ENCODE assay signal across 8 mouse cellular contexts in the genomic region with DNA sequence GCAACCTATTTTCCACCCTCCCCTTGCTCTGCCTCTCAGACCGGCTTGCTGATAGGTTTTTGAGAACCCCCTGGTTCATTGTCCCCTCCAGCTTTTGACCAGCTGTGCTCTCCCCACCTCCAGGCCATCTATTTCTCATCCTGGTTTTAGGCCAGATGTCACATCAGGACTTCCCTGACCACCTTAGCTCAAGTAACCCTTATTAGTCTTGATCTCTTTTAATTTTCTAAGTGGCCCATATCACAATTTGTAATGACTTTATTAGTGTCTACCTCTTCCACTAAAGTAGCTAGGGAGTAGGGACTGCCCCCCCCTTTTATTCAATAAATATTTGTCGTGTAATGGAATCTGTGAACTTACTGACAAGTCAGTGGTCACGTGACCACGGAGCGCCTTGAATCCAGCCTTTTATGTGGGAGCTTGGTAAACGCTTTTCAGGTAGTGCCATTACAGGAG. TPM values are rescaled to one million over a fixed set of nuclear protein-coding genes. Genes with fewer than 3 reads are reported as not detected.
DNase-seq lines count a peak whose midpoint lies in the region; ATAC-seq and TF ChIP-seq lines count a peak whose summit lies in the region.

No protein-coding gene starts in this region.

- peaks cover 7% of the 10 kb centered on the region; the same call in 1 of the 2 replicates for H3K36me3 ChIP-seq in embryonic facial prominence, embryonic 11.5 days (replicated peaks; ENCODE audit: control insufficient read depth, insufficient read depth, low read depth, low read length)
- H3K36me3 ChIP-seq in intestine, embryonic 14.5 days (ENCODE audit: control insufficient read depth, insufficient read depth, low read length) = peaks cover 33% of the 10 kb centered on the region
- H3K36me3 ChIP-seq in stomach, postnatal 0 days (ENCODE audit: control insufficient read depth, insufficient read depth, low read length) = peaks cover 7% of the 10 kb centered on the region

- peak overlapping the region; percentile 81 for H3K9ac ChIP-seq in embryonic facial prominence, embryonic 11.5 days (replicated peaks; ENCODE audit: low read length)
- H3K9ac ChIP-seq in intestine, embryonic 14.5 days (ENCODE audit: low read length) = peak overlapping the region; percentile 78
- H3K9ac ChIP-seq in stomach, postnatal 0 days (ENCODE audit: low read length) = peak overlapping the region; percentile 79

- H3K4me2 ChIP-seq in embryonic facial prominence, embryonic 11.5 days (ENCODE audit: low read depth, low read length) = peak overlapping the region; percentile 52
- peak overlapping the region; percentile 65 for H3K4me2 ChIP-seq in intestine, embryonic 14.5 days (ENCODE audit: low read length)
- peak overlapping the region; percentile 62 for H3K4me2 ChIP-seq in stomach, postnatal 0 days (replicated peaks; ENCODE audit: low read depth)

- peak; percentile 32 to 85 for DNase-seq in adrenal gland, adult (ENCODE audit: inconsistent age in 2 of 2, low spot score in 1 of 2)
- no peak for DNase-seq in adrenal gland, postnatal 14 days
- peak; percentile 80 for DNase-seq in CD4-positive, CD25-positive, alpha-beta regulatory T cell, adult 2 months (ENCODE audit: low read depth, low spot score)
- peak; percentile 75 for DNase-seq in embryonic facial prominence, embryonic 11.5 days (ENCODE audit: low spot score)
- no peak for DNase-seq in intestine, embryonic 14.5 days (ENCODE audit: low spot score)
- DNase-seq in lung, postnatal 14 days = peak; percentile 34
- DNase-seq in stomach, postnatal 0 days (ENCODE audit: low spot score) = peak; percentile 65
- DNase-seq in urinary bladder, adult 18-20 months (ENCODE audit: low spot score in 2 of 2) = no peak

- H3K27me3 ChIP-seq in embryonic facial prominence, embryonic 11.5 days (ENCODE audit: control insufficient read depth, insufficient read depth, low read length) = no peaks in the 10 kb centered on the region
- H3K27me3 ChIP-seq in intestine, embryonic 14.5 days (replicated peaks; ENCODE audit: control insufficient read depth, insufficient read depth, low read length) = no peaks in the 10 kb centered on the region
- H3K27me3 ChIP-seq in stomach, postnatal 0 days (ENCODE audit: control insufficient read depth, insufficient read depth, low read length) = no peaks in the 10 kb centered on the region

- peak overlapping the region; percentile 76 for H3K4me3 ChIP-seq in embryonic facial prominence, embryonic 11.5 days (ENCODE audit: low read depth, low read length)
- peak overlapping the region; percentile 87 for H3K4me3 ChIP-seq in intestine, embryonic 14.5 days (ENCODE audit: low read depth, low read length)
- peak overlapping the region; percentile 81 for H3K4me3 ChIP-seq in stomach, postnatal 0 days (ENCODE audit: low read depth, low read length)

- TF ChIP-seq CTCF in stomach, postnatal 0 days (IDR thresholded peaks at IDR 0.05; ENCODE audit: low read depth) = no peak

- no peaks in the 10 kb centered on the region for H3K9me3 ChIP-seq in embryonic facial prominence, embryonic 11.5 days (replicated peaks; ENCODE audit: control insufficient read depth, low read length)
- no peaks in the 10 kb centered on the region for H3K9me3 ChIP-seq in intestine, embryonic 14.5 days (ENCODE audit: control insufficient read depth, low read length)
- no peaks in the 10 kb centered on the region for H3K9me3 ChIP-seq in stomach, postnatal 0 days (ENCODE audit: control insufficient read depth, low read length)

- no peak for TF ChIP-seq EP300 in stomach, postnatal 0 days (optimal IDR thresholded peaks at IDR 0.05)

- H3K4me1 ChIP-seq in embryonic facial prominence, embryonic 11.5 days (ENCODE audit: control insufficient read depth, insufficient read depth, low read length) = no peaks in the 10 kb centered on the region
- peaks cover 11% of the 10 kb centered on the region for H3K4me1 ChIP-seq in intestine, embryonic 14.5 days (replicated peaks; ENCODE audit: control insufficient read depth, insufficient read depth, low read length)
- H3K4me1 ChIP-seq in stomach, postnatal 0 days (replicated peaks; ENCODE audit: control insufficient read depth, insufficient read depth) = no peaks in the 10 kb centered on the region; the same call in 1 of the 2 replicates

- 2% methylated on average over 6 of the region's 6 CpGs for WGBS in embryonic facial prominence, embryonic 11.5 days
- WGBS in intestine, embryonic 14.5 days = 1% methylated on average over 6 of the region's 6 CpGs
- 0% methylated on average over 6 of the region's 6 CpGs for WGBS in stomach, postnatal 0 days

- ATAC-seq in embryonic facial prominence, embryonic 11.5 days (replicated peaks; ENCODE audit: insufficient number of reproducible peaks, low FRiP score, low TSS enrichment, low read depth) = no peak
- ATAC-seq in intestine, embryonic 14.5 days (replicated peaks; ENCODE audit: low FRiP score, low TSS enrichment, low read depth) = no peak; the same call in 1 of the 2 replicates
- ATAC-seq in stomach, postnatal 0 days (ENCODE audit: low FRiP score, low TSS enrichment) = peak; percentile 22; the same call in 1 of the 2 replicates

- peak overlapping the region; percentile 78 for H3K27ac ChIP-seq in embryonic facial prominence, embryonic 11.5 days (replicated peaks; ENCODE audit: low read depth, low read length)
- H3K27ac ChIP-seq in intestine, embryonic 14.5 days (ENCODE audit: low read depth) = peak overlapping the region; percentile 86
- peak overlapping the region; percentile 96 for H3K27ac ChIP-seq in stomach, postnatal 0 days (replicated peaks)

RNA-seq across cellular contexts. Expression of a gene that starts 0.7 kb away (rescaled TPM):
- total RNA-seq in adrenal gland, postnatal 14 days (2021) = 52.1 and 53.8 TPM in 2 replicates
- polyA plus RNA-seq in embryonic facial prominence, embryonic 11.5 days (2014; fragmentation: Nextera tagmentation; extraction: Ambion mirVana) = 32.0 and 32.8 TPM in 2 replicates
- 35.7 and 36.9 TPM in 2 replicates for polyA plus RNA-seq in intestine, embryonic 14.5 days (2014; fragmentation: Nextera tagmentation; extraction: Ambion mirVana)
- polyA plus RNA-seq in stomach, postnatal 0 days (2015; fragmentation: Nextera tagmentation; extraction: Ambion mirVana) = 24.7 and 26.1 TPM in 2 replicates

RNA-seq across cellular contexts. Expression of a gene that starts 8.3 kb away (rescaled TPM):
- 25.7 and 33.3 TPM in 2 replicates for total RNA-seq in adrenal gland, postnatal 14 days (2021)
- 0.72 and 0.81 TPM in 2 replicates for polyA plus RNA-seq in embryonic facial prominence, embryonic 11.5 days (2014; fragmentation: Nextera tagmentation; extraction: Ambion mirVana)
- polyA plus RNA-seq in intestine, embryonic 14.5 days (2014; fragmentation: Nextera tagmentation; extraction: Ambion mirVana) = 1.1 and 1.8 TPM in 2 replicates
- polyA plus RNA-seq in stomach, postnatal 0 days (2015; fragmentation: Nextera tagmentation; extraction: Ambion mirVana) = 3.0 and 3.6 TPM in 2 replicates

RNA-seq across cellular contexts. Expression of a gene that starts 8.5 kb away (rescaled TPM):
- total RNA-seq in adrenal gland, postnatal 14 days (2021) = 45.4 and 49.5 TPM in 2 replicates
- 8.4 and 9.0 TPM in 2 replicates for polyA plus RNA-seq in embryonic facial prominence, embryonic 11.5 days (2014; fragmentation: Nextera tagmentation; extraction: Ambion mirVana)
- 16.8 and 18.4 TPM in 2 replicates for polyA plus RNA-seq in intestine, embryonic 14.5 days (2014; fragmentation: Nextera tagmentation; extraction: Ambion mirVana)
- polyA plus RNA-seq in stomach, postnatal 0 days (2015; fragmentation: Nextera tagmentation; extraction: Ambion mirVana) = 24.6 and 26.6 TPM in 2 replicates

RNA-seq across cellular contexts. Expression of a gene that starts 20.8 kb away (rescaled TPM):
- total RNA-seq in adrenal gland, postnatal 14 days (2021) = 93.1 and 105 TPM in 2 replicates
- 57.5 and 57.6 TPM in 2 replicates for polyA plus RNA-seq in embryonic facial prominence, embryonic 11.5 days (2014; fragmentation: Nextera tagmentation; extraction: Ambion mirVana)
- 40.3 and 40.7 TPM in 2 replicates for polyA plus RNA-seq in intestine, embryonic 14.5 days (2014; fragmentation: Nextera tagmentation; extraction: Ambion mirVana)
- 68.0 and 69.3 TPM in 2 replicates for polyA plus RNA-seq in stomach, postnatal 0 days (2015; fragmentation: Nextera tagmentation; extraction: Ambion mirVana)

RNA-seq across cellular contexts. Expression of a gene that starts 23.0 kb away (rescaled TPM):
- total RNA-seq in adrenal gland, postnatal 14 days (2021) = 162 and 164 TPM in 2 replicates
- polyA plus RNA-seq in embryonic facial prominence, embryonic 11.5 days (2014; fragmentation: Nextera tagmentation; extraction: Ambion mirVana) = 97.4 and 114 TPM in 2 replicates
- 89.8 and 96.4 TPM in 2 replicates for polyA plus RNA-seq in intestine, embryonic 14.5 days (2014; fragmentation: Nextera tagmentation; extraction: Ambion mirVana)
- 32.3 and 33.3 TPM in 2 replicates for polyA plus RNA-seq in stomach, postnatal 0 days (2015; fragmentation: Nextera tagmentation; extraction: Ambion mirVana)

Comparison
In these comparisons a context has a peak if more than half of its experiments do, and no peak if none do; other contexts are left out.
1. DNase-seq: peak in adrenal gland, adult (2 of 2), CD4-positive, CD25-positive, alpha-beta regulatory T cell, adult 2 months (single experiment), embryonic facial prominence, embryonic 11.5 days (single experiment), lung, postnatal 14 days (single experiment) and stomach, postnatal 0 days (single experiment); none in adrenal gland, postnatal 14 days (single experiment), intestine, embryonic 14.5 days (single experiment) and urinary bladder, adult 18-20 months (0 of 2).
2. Peak in every context shown above with its lines, with median percentiles within 50 percentile points of each other: H3K27ac ChIP-seq, H3K4me2 ChIP-seq, H3K4me3 ChIP-seq and H3K9ac ChIP-seq.